ENCODE assay signal across 26 mouse cellular contexts in genomic region chr9:116477309-116477708, GRCm38 (mm10).
A peak's percentile ranks its signal among the peaks of the same experiment; 100 is the strongest.
DNase-seq lines count a peak whose midpoint lies in the region; ATAC-seq lines count a peak whose summit lies in the region.
"Had no signal": no experiment of that assay in that cellular context is flagged by ENCODE, and none has a peak within 500 bp of the region (broad histone marks: within the 10 kb centered on the region; RNA-seq: fewer than 3 reads in every experiment).

No protein-coding gene starts in this region.

- no peak overlapping the region for H3K27ac ChIP-seq in midbrain, embryonic 11.5 days (ENCODE audit: low read depth, low read length)
- H3K27ac ChIP-seq in midbrain, embryonic 16.5 days (ENCODE audit: low read length) = no peak overlapping the region
- H3K27ac ChIP-seq in heart, embryonic 12.5 days (ENCODE audit: poor library complexity, severe bottlenecking) = no peak overlapping the region
- H3K27ac ChIP-seq: gastrocnemius, adult 2 months; heart, embryonic 13.5 days; hindbrain, embryonic 14.5 days; hindbrain, postnatal 0 days had no signal

- H3K27me3 ChIP-seq in midbrain, embryonic 11.5 days (ENCODE audit: control insufficient read depth, insufficient read depth, low read length) = no peaks in the 10 kb centered on the region
- H3K27me3 ChIP-seq in midbrain, embryonic 16.5 days (ENCODE audit: control insufficient read depth, insufficient read depth, low read depth, low read length) = no peaks in the 10 kb centered on the region
- no peaks in the 10 kb centered on the region for H3K27me3 ChIP-seq in heart, embryonic 12.5 days (replicated peaks)
- H3K27me3 ChIP-seq: heart, embryonic 13.5 days had no signal

- ATAC-seq in midbrain, embryonic 11.5 days (ENCODE audit: low FRiP score) = no peak
- no peak for ATAC-seq in midbrain, embryonic 16.5 days
- peak; percentile 47; the same call in 1 of the 2 replicates for ATAC-seq in common myeloid progenitor, adult 5-6 weeks (replicated peaks; ENCODE audit: low read depth, poor library complexity, severe bottlenecking)
- ATAC-seq in megakaryocyte progenitor cell, adult 5-6 weeks (replicated peaks; ENCODE audit: poor library complexity) = peak; percentile 73
- ATAC-seq in heart, embryonic 12.5 days (ENCODE audit: insufficient number of reproducible peaks, low FRiP score) = no peak
- no peak for ATAC-seq in monocyte, adult 5-6 weeks (replicated peaks; ENCODE audit: insufficient number of reproducible peaks, low FRiP score, low TSS enrichment, poor library complexity, severe bottlenecking)
- ATAC-seq: forebrain, embryonic 14.5 days; forebrain, postnatal 0 days; hindbrain, postnatal 0 days; inflammation-experienced regulatory T-cells, adult 6 months had no signal

- no peaks in the 10 kb centered on the region for H3K4me1 ChIP-seq in midbrain, embryonic 11.5 days (ENCODE audit: control insufficient read depth, insufficient read depth, low read length)
- H3K4me1 ChIP-seq in midbrain, embryonic 16.5 days (ENCODE audit: control insufficient read depth, insufficient read depth, low read length) = no peaks in the 10 kb centered on the region
- H3K4me1 ChIP-seq in heart, embryonic 12.5 days (replicated peaks) = peaks cover 11% of the 10 kb centered on the region

- H3K4me3 ChIP-seq in midbrain, embryonic 11.5 days (ENCODE audit: low read depth, low read length) = no peak overlapping the region
- no peak overlapping the region for H3K4me3 ChIP-seq in midbrain, embryonic 16.5 days (ENCODE audit: low read depth, low read length)
- H3K4me3 ChIP-seq in heart, embryonic 12.5 days = no peak overlapping the region
- H3K4me3 ChIP-seq: gastrocnemius, adult 2 months; heart, embryonic 13.5 days had no signal

- H3K4me2 ChIP-seq in midbrain, embryonic 11.5 days = no peak overlapping the region
- no peak overlapping the region for H3K4me2 ChIP-seq in midbrain, embryonic 16.5 days (ENCODE audit: low read length)
- no peak overlapping the region for H3K4me2 ChIP-seq in heart, embryonic 12.5 days
- H3K4me2 ChIP-seq: heart, embryonic 13.5 days; hindbrain, embryonic 14.5 days had no signal

- WGBS in midbrain, embryonic 11.5 days = 80% methylated on average over 3 of the region's 3 CpGs
- 79% methylated on average over 3 of the region's 3 CpGs for WGBS in midbrain, embryonic 16.5 days
- 74% methylated on average over 3 of the region's 3 CpGs for WGBS in heart, embryonic 12.5 days

- peaks cover 2% of the 10 kb centered on the region; the same call in 1 of the 2 replicates for H3K9me3 ChIP-seq in midbrain, embryonic 11.5 days (ENCODE audit: control insufficient read depth, low read length)
- H3K9me3 ChIP-seq in midbrain, embryonic 16.5 days (replicated peaks; ENCODE audit: control insufficient read depth, low read length, poor library complexity, severe bottlenecking) = no peaks in the 10 kb centered on the region
- H3K9me3 ChIP-seq in heart, embryonic 12.5 days (replicated peaks) = peaks cover 3% of the 10 kb centered on the region; the same call in 1 of the 2 replicates
- H3K9me3 ChIP-seq: heart, embryonic 13.5 days had no signal

- DNase-seq in midbrain, embryonic 11.5 days (ENCODE audit: low spot score, missing footprints) = peak; percentile 81
- no peak for DNase-seq in right cerebral cortex, postnatal 36 days (ENCODE audit: low spot score in 2 of 2)
- no peak for DNase-seq in thymus, postnatal 25 days
- DNase-seq: adrenal gland, adult 2 months; adrenal gland, postnatal 14 days; cerebellum, adult 11 months; cerebellum, adult 2 months; cerebellum, adult 9-11 months; cerebellum, postnatal 25 days; embryo, embryonic 11 days; forebrain, postnatal 0 days; gastrocnemius, postnatal 14 days; heart, adult 18-20 months; heart, postnatal 14 days; heart, postnatal 4 days had no signal

- no peaks in the 10 kb centered on the region for H3K36me3 ChIP-seq in midbrain, embryonic 11.5 days (ENCODE audit: control insufficient read depth, insufficient read depth, low read length)
- no peaks in the 10 kb centered on the region for H3K36me3 ChIP-seq in midbrain, embryonic 16.5 days (ENCODE audit: control insufficient read depth, insufficient read depth, low read length)
- H3K36me3 ChIP-seq in heart, embryonic 12.5 days = no peaks in the 10 kb centered on the region
- H3K36me3 ChIP-seq: heart, embryonic 13.5 days had no signal

- H3K9ac ChIP-seq in midbrain, embryonic 11.5 days (ENCODE audit: low read length) = no peak overlapping the region
- no peak overlapping the region for H3K9ac ChIP-seq in midbrain, embryonic 16.5 days (ENCODE audit: low read depth, low read length)
- no peak overlapping the region for H3K9ac ChIP-seq in heart, embryonic 12.5 days
- H3K9ac ChIP-seq: forebrain, postnatal 0 days; heart, embryonic 13.5 days; hindbrain, embryonic 14.5 days had no signal

Comparison
In these comparisons a context has a peak if more than half of its experiments do, and no peak if none do; other contexts are left out.
1. ATAC-seq: peak in common myeloid progenitor, adult 5-6 weeks (single experiment) and megakaryocyte progenitor cell, adult 5-6 weeks (single experiment); none in midbrain, embryonic 11.5 days (single experiment), midbrain, embryonic 16.5 days (single experiment), heart, embryonic 12.5 days (single experiment) and monocyte, adult 5-6 weeks (single experiment).